Mouse (Mus musculus) forebrain, postnatal 0 days (tissue): ENCODE measurements around the gene Psma2. TPM values are rescaled to one million over a fixed set of nuclear protein-coding genes. Genes with fewer than 3 reads are reported as not detected.

Experiments
- ATAC-seq: fragments of 200-750 bp; cut with Nextera tagmentation; 2 replicates; pipeline ENCODE4 v1.8.0; 2017; ENCODE audit warnings: mild to moderate bottlenecking, moderate library complexity
- DNase-seq: peaks from one replicate; pipeline ENCODE4 v3.0.0-alpha.2; 2015
- H3K27ac ChIP-seq: fragments of 300-500 bp; sonication (generic); 2 replicates; pipeline ENCODE4 v1.5.1; 2014; ENCODE audit warnings: low read depth, mild to moderate bottlenecking, antibody characterized with exemption, low read length, moderate library complexity, mixed read lengths
- H3K27me3 ChIP-seq: fragments of 300-500 bp; sonication (generic); 2 replicates; pipeline ENCODE4 v1.6.1; 2014; ENCODE audit warnings: mild to moderate bottlenecking, low read length, mixed read lengths; ENCODE audit not compliant: insufficient read depth
- H3K36me3 ChIP-seq: fragments of 300-500 bp; sonication (generic); 2 replicates; pipeline ENCODE4 v1.6.1; 2014; ENCODE audit warnings: mild to moderate bottlenecking, moderate library complexity; ENCODE audit not compliant: insufficient read depth
- H3K4me1 ChIP-seq: fragments of 300-500 bp; sonication (generic); 2 replicates; pipeline ENCODE4 v1.6.1; 2014; ENCODE audit warnings: antibody characterized with exemption; ENCODE audit not compliant: insufficient read depth
- H3K4me2 ChIP-seq: fragments of 300-500 bp; sonication (generic); 2 replicates; pipeline ENCODE4 v1.6.1; 2014; ENCODE audit warnings: low read depth, mild to moderate bottlenecking, moderate library complexity
- H3K4me3 ChIP-seq: fragments of 300-500 bp; sonication (generic); 2 replicates; pipeline ENCODE4 v1.5.1; 2014; ENCODE audit warnings: low read depth, low read length, mixed read lengths
- H3K9ac ChIP-seq: fragments of 300-500 bp; sonication (generic); 2 replicates; pipeline ENCODE4 v1.6.1; 2014; ENCODE audit warnings: mild to moderate bottlenecking
- H3K9me3 ChIP-seq: fragments of 300-500 bp; sonication (generic); 2 replicates; pipeline ENCODE4 v1.6.1; 2016; ENCODE audit warnings: low read length
- CTCF ChIP-seq: sonication (generic); IDR thresholded peaks from 2 replicates; pipeline ENCODE4 v1.5.1; 2016; ENCODE audit warnings: antibody characterized with exemption, control low read depth, low read depth
- WGBS: fragments of 180-500 bp; shearing (Covaris S2); extraction: QIAGEN DNeasy Blood & Tissue Kit; methylation state at CpG from one replicate; pipeline ENCODE4 v1.1.7; 2014; 5-methylcytosine and 5-hydroxymethylcytosine counted together
- polyA plus RNA-seq: library from polyadenylated mRNA; unstranded; fragments of >200 nt; fragmentation: Nextera tagmentation; extraction: Ambion mirVana; gene quantifications from 2 replicates; pipeline ENCODE4 v1.2.1, GENCODE M21; 2015
- total RNA-seq: library from RNA; depleted of rRNA; stranded (reverse); fragments of >200 nt; gene quantifications from 2 replicates; pipeline ENCODE4 v1.2.3, GENCODE M21; 2014; rRNA removed

Psma2 gene
- 88.8 and 103 TPM in 2 replicates for total RNA-seq
- 181 and 221 TPM in 2 replicates for polyA plus RNA-seq

DNA sequence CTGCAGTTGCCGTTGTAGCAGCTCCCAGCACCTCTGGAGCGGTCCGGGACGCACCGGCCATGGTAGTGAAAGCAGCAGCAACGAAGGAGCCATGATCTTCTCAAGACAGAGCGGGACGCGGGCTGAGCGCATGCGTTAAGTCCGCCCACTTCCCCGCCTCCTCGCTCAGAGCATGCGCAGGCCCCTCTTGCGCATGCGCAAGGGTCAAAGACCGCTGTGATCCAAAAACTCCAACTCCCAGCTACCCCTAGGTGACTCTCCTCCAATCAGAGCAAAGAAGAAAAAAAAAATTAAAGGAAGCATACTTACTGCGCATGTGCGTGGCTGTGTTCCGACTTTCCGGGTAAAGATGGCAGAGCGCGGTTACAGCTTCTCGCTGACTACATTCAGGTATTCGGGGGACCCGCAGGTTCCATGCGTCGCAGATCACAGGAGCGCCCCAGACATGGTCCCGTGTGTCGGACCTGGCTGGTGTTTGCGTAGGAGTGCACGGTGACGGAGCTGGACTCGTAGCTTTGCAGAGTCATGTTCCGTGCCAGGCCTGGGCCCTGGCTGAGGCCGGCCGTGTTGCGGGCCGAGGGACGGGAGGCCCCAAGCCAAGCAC, at the start of gene Psma2, which contains the start of gene Mrpl32:
TSS of gene Psma2 (plus strand) at position 315 of the 604 bp plus-strand sequence.
TSS of gene Mrpl32 (minus strand) at position 240 of the 604 bp plus-strand sequence.
- TF ChIP-seq CTCF = no peak
- WGBS = 2% methylated on average over 42 of the region's 42 CpGs

GRCm38 (mm10) chr13:14574128-14574527, 38.9 kb upstream of the Psma2 start:
- TF ChIP-seq CTCF = no peak
- DNase-seq (no peak), ATAC-seq (no peak)
- H3K4me2 ChIP-seq = no peak overlapping the region
- H3K4me3 ChIP-seq = no peak overlapping the region
- no peak overlapping the region for H3K9ac ChIP-seq
- no peaks in the 10 kb centered on the region for H3K36me3 ChIP-seq
- no peak overlapping the region for H3K27ac ChIP-seq
- H3K9me3 ChIP-seq = no peaks in the 10 kb centered on the region
- H3K27me3 ChIP-seq = no peaks in the 10 kb centered on the region
- no peaks in the 10 kb centered on the region for H3K4me1 ChIP-seq

More for the DNA sequence above, at the start of gene Psma2, which contains the start of gene Mrpl32:
- H3K4me3 ChIP-seq = peak within 1 kb of the TSS; percentile 80
- peak within 1 kb of the TSS; percentile 85 for H3K9ac ChIP-seq
- H3K4me1 ChIP-seq = no peaks in the 10 kb centered on the region
- H3K27ac ChIP-seq = peak within 1 kb of the TSS; percentile 90
- no peaks in the 10 kb centered on the region for H3K9me3 ChIP-seq
- ATAC-seq (peak; percentile 98), DNase-seq (peak; percentile 100)
- H3K27me3 ChIP-seq = no peaks in the 10 kb centered on the region
- H3K36me3 ChIP-seq = peaks cover 29% of the 10 kb centered on the region
- H3K4me2 ChIP-seq = peak within 1 kb of the TSS; percentile 55

DNA sequence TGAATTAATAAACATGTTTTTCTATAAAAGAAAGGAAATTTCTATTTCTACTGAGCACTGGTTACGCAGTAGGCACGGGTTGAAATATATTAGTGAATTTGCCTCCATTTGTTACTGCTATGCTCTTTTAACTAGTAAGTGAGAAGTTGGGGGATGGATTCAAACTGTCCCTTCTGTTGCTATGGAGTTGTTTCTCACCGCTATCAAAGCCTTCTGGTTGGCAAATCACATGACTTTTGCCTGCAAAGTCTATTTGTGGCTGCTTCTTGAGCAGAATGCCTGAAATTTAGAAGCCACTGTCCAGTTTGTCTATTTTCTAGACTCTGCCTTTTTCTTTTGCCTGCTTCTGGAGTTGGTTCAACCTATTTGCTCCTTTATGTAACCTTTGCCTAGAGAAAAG, 32.6 kb upstream of the Psma2 start:
- Histone ChIP-seq H3K27ac (no peak overlapping the region), H3K27me3 (no peaks in the 10 kb centered on the region), H3K4me2 (no peak overlapping the region), H3K36me3 (no peaks in the 10 kb centered on the region), H3K9ac (no peak overlapping the region), H3K4me3 (no peak overlapping the region), H3K9me3 (no peaks in the 10 kb centered on the region), H3K4me1 (no peaks in the 10 kb centered on the region)
- TF ChIP-seq CTCF = no peak
- no peak for ATAC-seq
- DNase-seq = peak; percentile 2
- 83% methylated on average over 3 of the region's 3 CpGs for WGBS

DNA sequence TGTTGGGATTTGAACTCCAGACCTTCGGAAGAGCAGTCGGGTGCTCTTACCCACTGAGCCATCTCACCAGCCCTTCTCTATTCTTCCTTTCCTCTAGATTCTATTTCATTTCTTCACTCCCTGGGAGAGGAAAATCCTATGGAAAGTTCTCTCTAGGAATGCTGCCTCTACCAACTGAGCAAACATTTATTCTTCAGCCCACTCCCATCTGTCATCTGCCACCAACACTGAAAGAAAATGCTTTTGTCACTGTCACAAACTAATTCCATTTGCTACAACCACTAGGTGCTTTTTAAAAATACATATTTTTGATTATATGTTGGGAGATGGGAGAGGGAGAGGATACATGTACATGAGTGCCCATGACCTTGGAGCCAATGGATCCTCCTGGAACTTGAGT, 10.3 kb upstream of the Psma2 start:
- Histone ChIP-seq H3K9me3 (no peaks in the 10 kb centered on the region), H3K4me2 (no peak overlapping the region), H3K27ac (no peak overlapping the region), H3K27me3 (no peaks in the 10 kb centered on the region), H3K4me1 (no peaks in the 10 kb centered on the region), H3K36me3 (no peaks in the 10 kb centered on the region), H3K4me3 (no peak overlapping the region), H3K9ac (no peak overlapping the region)
- DNase-seq = no peak
- 89% methylated on average over 2 of the region's 2 CpGs for WGBS
- TF ChIP-seq CTCF = no peak
- no peak for ATAC-seq

GRCm38 (mm10) chr13:14607616-14608015, 5.4 kb upstream of the Psma2 start:
- TF ChIP-seq CTCF = no peak
- H3K4me1 ChIP-seq = no peaks in the 10 kb centered on the region
- no peaks in the 10 kb centered on the region for H3K9me3 ChIP-seq
- no peaks in the 10 kb centered on the region for H3K27me3 ChIP-seq
- no peak for DNase-seq
- H3K9ac ChIP-seq = no peak overlapping the region
- no peak overlapping the region for H3K27ac ChIP-seq
- no peak for ATAC-seq
- peaks cover 15% of the 10 kb centered on the region for H3K36me3 ChIP-seq
- H3K4me3 ChIP-seq = no peak overlapping the region
- no peak overlapping the region for H3K4me2 ChIP-seq

DNA sequence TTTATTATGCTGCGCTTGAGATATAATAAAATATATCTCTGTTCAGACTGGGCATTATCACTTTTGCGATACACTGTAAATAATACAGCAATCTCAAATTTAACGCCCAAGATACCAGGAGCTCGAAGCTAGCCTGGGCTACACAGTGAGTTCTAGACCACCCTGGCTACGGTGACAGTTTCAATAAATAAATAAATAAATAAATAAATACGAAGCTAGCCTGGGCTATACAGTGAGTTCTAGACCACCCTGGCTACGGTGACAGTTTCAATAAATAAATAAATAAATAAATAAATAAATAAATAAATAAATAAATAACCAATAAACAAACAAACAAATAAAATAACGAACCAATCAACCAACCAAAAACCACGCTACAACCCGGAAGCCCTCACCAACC, 577 bp upstream of the Psma2 start:
- no peaks in the 10 kb centered on the region for H3K4me1 ChIP-seq
- TF ChIP-seq CTCF = no peak
- peak overlapping the region; percentile 80 for H3K4me3 ChIP-seq
- H3K27me3 ChIP-seq = no peaks in the 10 kb centered on the region
- peak overlapping the region; percentile 55 for H3K4me2 ChIP-seq
- no peaks in the 10 kb centered on the region for H3K9me3 ChIP-seq
- H3K36me3 ChIP-seq = peaks cover 25% of the 10 kb centered on the region
- 8% methylated on average over 10 of the region's 10 CpGs for WGBS
- ATAC-seq = peak; percentile 23
- peak overlapping the region; percentile 90 for H3K27ac ChIP-seq
- peak overlapping the region; percentile 85 for H3K9ac ChIP-seq
- no peak for DNase-seq

DNA sequence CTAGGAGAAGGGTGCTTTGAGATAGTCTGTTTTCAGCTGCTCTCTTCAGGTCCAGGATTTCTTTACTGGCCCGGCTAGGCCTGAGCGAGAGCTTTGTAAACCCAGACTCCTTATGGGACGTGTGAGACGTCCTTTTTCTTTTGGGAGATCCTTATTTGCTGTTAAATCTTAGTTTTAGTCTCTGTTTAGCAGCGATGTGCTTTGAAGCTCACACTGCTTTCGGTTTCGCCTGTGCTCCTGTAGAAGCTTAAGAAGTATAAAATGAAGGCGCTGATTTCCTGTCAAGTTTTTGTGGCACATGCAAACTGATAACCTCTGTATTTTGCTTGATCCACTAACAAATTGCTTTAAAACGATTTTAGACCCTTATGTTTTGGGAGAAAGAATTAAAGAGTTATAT, 513 bp downstream of the Psma2 start:
- DNase-seq = no peak
- Histone ChIP-seq H3K4me1 (no peaks in the 10 kb centered on the region), H3K27me3 (no peaks in the 10 kb centered on the region), H3K4me3 (peak overlapping the region; percentile 80), H3K9me3 (no peaks in the 10 kb centered on the region), H3K4me2 (peak overlapping the region; percentile 55), H3K27ac (peak overlapping the region; percentile 68), H3K36me3 (peaks cover 29% of the 10 kb centered on the region), H3K9ac (peak overlapping the region; percentile 85)
- ATAC-seq = no peak
- TF ChIP-seq CTCF = no peak
- 4% methylated on average over 9 of the region's 9 CpGs for WGBS
